Mouse (Mus musculus) small intestine, adult 2 months (tissue): ENCODE measurements around the gene Slc4a1ap. TPM values are rescaled to one million over a fixed set of nuclear protein-coding genes. Genes with fewer than 3 reads are reported as not detected.

Experiments used
- H3K27ac ChIP-seq: fragments of 200-500 bp; 2 replicates; pipeline ENCODE4 v1.5.1; 2012; ENCODE audit warnings: low read depth, low read length, control low read depth, inconsistent platforms; ENCODE audit not compliant: insufficient read depth
- H3K27me3 ChIP-seq: fragments of 200-500 bp; 2 replicates; pipeline ENCODE4 v1.6.1; 2012; ENCODE audit warnings: mild to moderate bottlenecking, moderate library complexity, low read length, inconsistent platforms; ENCODE audit not compliant: control insufficient read depth, insufficient read depth
- H3K36me3 ChIP-seq: fragments of 200-500 bp; 2 replicates; pipeline ENCODE4 v1.6.1; 2012; ENCODE audit warnings: mild to moderate bottlenecking, low read length, control low read depth, inconsistent platforms; ENCODE audit not compliant: control insufficient read depth, insufficient read depth
- H3K4me1 ChIP-seq: fragments of 200-500 bp; 2 replicates; pipeline ENCODE4 v1.6.1; 2012; ENCODE audit warnings: low read length, inconsistent platforms, mixed read lengths; ENCODE audit not compliant: control insufficient read depth, insufficient read depth, insufficient read length
- H3K4me3 ChIP-seq: fragments of 200-500 bp; 2 replicates; pipeline ENCODE4 v1.5.1; 2012; ENCODE audit warnings: low read depth, mild to moderate bottlenecking, control low read depth, inconsistent platforms, low read length, moderate library complexity
- CTCF ChIP-seq: fragments of 200-500 bp; IDR thresholded peaks from 2 replicates; pipeline ENCODE4 v1.5.1; 2012; ENCODE audit warnings: low read depth, mild to moderate bottlenecking, control low read depth, inconsistent platforms, low read length, moderate library complexity, mixed read lengths; ENCODE audit not compliant: insufficient replicate concordance, insufficient read length; ENCODE audit errors: extremely low read depth
- POLR2A ChIP-seq: fragments of 200-500 bp; IDR thresholded peaks from 2 replicates; pipeline ENCODE4 v1.6.1; 2012; ENCODE audit warnings: low read depth, mild to moderate bottlenecking, control low read depth, inconsistent platforms, low read length, moderate library complexity
- WGBS: fragments of 180-500 bp; shearing (Covaris S2); methylation state at CpG from one replicate; pipeline ENCODE4 v1.1.7; 2018; 5-methylcytosine and 5-hydroxymethylcytosine counted together
- polyA plus RNA-seq: library from polyadenylated mRNA; depleted of rRNA; stranded (reverse); fragments of >200 nt; gene quantifications from 2 replicates; pipeline ENCODE4 v1.2.3, GENCODE M21; 2012

Slc4a1ap gene
- polyA plus RNA-seq, 1 experiment = 8.7 TPM

DNA sequence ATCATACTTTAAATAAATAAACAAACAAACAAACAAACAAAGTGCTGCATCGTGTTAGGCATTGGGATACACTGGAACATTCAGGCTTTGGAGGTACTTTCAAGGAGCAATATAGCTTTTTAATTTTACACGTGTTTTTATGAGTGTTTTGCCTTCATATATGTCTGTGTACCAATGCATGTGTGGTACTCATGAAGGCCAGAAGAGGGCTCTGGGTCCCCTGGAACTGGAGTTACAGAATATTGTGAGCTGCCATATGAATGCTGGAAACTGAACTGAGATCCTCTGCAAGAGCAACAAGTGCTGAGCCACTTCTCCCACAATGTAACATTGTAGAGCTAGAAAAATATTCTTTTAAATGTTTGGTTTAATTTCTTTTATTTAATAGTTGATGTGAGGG lies 8.4 kb downstream of the Slc4a1ap start:
- WGBS = 88% methylated on average over 2 of the region's 2 CpGs
- TF ChIP-seq POLR2A (no peak), CTCF (no peak)
- no peaks in the 10 kb centered on the region for H3K4me1 ChIP-seq
- no peak overlapping the region for H3K27ac ChIP-seq
- H3K27me3 ChIP-seq = no peaks in the 10 kb centered on the region
- no peak overlapping the region for H3K4me3 ChIP-seq
- H3K36me3 ChIP-seq = peaks cover 67% of the 10 kb centered on the region

DNA sequence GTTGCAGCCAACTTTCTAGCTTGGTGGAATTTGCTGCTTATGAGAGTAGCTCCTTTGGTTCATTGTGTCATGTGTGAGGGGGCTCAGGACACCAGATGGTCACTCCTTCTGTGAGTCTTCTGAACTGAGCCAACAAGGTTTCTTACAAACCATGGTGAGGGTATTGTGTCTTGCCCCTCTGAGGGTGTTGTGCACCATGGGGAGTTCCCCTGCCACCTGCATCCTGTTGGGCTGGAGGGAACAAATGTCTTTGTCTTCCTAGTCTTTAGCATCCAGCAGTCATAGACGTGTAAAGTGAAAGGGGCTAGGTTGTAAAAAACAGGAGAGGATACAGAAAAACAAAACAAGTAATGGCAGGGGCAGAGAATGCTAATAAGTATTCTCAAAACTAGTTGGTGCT lies 32.6 kb downstream of the Slc4a1ap start:
- Histone ChIP-seq H3K27me3 (no peaks in the 10 kb centered on the region), H3K27ac (no peak overlapping the region), H3K4me1 (no peaks in the 10 kb centered on the region; the same call in 1 of the 2 replicates), H3K36me3 (peaks cover 16% of the 10 kb centered on the region), H3K4me3 (no peak overlapping the region)
- TF ChIP-seq POLR2A (no peak), CTCF (no peak)
- 52% methylated on average over 1 of the region's 1 CpGs for WGBS

DNA sequence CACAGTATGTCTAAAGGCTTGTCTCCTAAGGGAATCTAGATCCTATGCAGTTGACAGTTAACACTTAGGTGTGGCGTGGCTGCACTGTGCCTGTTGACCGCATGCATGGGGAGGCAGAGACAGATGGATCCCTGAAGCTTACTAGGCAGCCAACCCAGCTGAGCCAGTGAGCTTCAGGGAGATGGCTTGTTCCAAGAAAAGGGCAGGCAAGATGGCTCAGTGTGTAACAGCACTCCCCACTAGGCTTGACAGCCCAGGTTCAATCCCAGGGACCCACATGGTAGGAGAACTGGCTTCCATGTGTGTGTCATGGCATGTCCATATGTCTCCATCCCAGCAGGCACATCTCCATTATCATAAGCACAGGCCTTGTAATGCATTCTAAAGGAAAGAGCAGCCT lies 33.6 kb downstream of the Slc4a1ap start:
- Histone ChIP-seq H3K4me1 (no peaks in the 10 kb centered on the region; the same call in 1 of the 2 replicates), H3K27me3 (no peaks in the 10 kb centered on the region), H3K27ac (no peak overlapping the region), H3K36me3 (peaks cover 14% of the 10 kb centered on the region), H3K4me3 (no peak overlapping the region)
- TF ChIP-seq POLR2A (no peak), CTCF (no peak)
- 95% methylated on average over 2 of the region's 2 CpGs for whole genome bisulfite sequencing

DNA sequence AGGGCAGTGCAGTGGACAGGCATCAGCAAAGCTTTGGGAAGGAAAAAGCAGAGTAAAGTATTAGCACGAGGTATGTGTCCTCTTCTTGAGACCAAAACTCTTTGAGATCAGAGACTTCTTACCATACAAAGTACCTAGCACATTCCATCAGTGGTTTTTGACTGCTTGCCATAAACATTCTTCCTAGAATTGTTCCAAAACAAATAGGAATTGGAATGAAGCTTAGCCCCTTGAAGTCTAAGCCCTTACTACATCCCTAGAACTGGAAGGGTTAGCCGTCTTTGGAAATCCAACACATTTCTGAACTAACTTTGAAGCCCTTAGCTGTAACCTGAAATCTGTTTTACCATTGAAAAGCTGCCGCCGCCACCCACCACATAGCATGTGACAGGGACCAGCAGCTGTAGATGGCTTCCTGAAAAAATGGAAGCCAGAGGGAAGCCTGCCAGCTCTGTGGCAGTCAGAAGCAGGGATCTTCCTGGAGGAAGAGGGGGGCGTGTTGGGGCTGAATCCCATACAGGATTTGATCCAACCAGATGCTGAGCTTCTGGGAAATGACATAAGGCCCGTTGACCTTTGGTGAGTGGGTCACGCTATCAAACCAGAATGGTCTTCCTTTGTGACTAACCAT lies 35.4 kb downstream of the Slc4a1ap start:
- H3K4me1 ChIP-seq = no peaks in the 10 kb centered on the region; the same call in 1 of the 2 replicates
- TF ChIP-seq CTCF (no peak), POLR2A (no peak)
- WGBS = 78% methylated on average over 7 of the region's 7 CpGs
- H3K27ac ChIP-seq = peak overlapping the region; percentile 32; the same call in 1 of the 2 replicates
- peaks cover 6% of the 10 kb centered on the region; the same call in 1 of the 2 replicates for H3K36me3 ChIP-seq
- H3K27me3 ChIP-seq = no peaks in the 10 kb centered on the region
- no peak overlapping the region for H3K4me3 ChIP-seq

DNA sequence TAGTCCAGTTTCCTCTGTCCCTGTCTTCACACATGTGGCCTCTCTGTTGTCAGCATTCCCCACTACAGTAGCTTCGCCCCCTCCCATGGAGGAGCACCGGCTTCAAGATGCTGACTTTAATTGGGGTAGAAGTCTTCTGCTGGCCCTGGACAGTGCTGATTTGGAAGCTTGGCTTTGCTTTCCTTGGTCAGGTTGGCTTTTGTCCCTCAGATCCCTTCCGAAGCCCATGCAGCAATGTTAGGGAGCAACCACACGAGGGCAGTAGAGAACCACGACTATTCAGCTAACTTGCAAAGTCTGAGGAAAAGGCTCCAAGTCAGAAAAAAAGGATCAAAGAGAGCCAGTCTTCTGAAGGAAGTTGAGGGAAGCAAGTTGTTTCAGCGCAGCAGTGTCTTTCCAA lies 36.7 kb downstream of the Slc4a1ap start:
- Histone ChIP-seq H3K27me3 (no peaks in the 10 kb centered on the region), H3K4me1 (no peaks in the 10 kb centered on the region; the same call in 1 of the 2 replicates), H3K36me3 (peaks cover 4% of the 10 kb centered on the region; the same call in 1 of the 2 replicates), H3K4me3 (no peak overlapping the region), H3K27ac (no peak overlapping the region)
- 13% methylated on average over 6 of the region's 6 CpGs for WGBS
- TF ChIP-seq CTCF (peak; percentile 81; the same call in 1 of the 2 replicates), POLR2A (no peak)

DNA sequence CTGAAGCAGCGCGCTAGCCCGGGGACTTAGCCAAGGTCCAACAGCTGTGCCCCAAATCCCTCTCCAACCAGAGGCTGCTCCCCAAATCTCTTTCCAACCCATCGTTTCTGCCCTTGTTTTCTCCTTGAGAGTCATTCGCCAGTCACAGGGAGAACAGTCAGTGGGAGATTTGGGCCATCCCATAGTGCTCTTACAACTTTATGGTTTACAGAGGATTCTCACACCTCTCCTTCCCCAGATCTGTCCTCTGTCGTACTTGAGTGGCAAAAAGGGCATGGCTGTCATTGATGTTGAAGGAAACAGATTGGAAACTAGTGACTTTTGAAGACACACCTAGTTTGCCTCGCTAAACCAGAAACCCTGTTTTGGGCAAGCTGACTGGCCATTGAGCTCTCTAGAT lies 37.1 kb downstream of the Slc4a1ap start:
- Histone ChIP-seq H3K4me1 (no peaks in the 10 kb centered on the region; the same call in 1 of the 2 replicates), H3K4me3 (no peak overlapping the region), H3K27ac (no peak overlapping the region), H3K27me3 (no peaks in the 10 kb centered on the region), H3K36me3 (peaks cover 4% of the 10 kb centered on the region; the same call in 1 of the 2 replicates)
- WGBS = 34% methylated on average over 7 of the region's 7 CpGs
- TF ChIP-seq POLR2A (no peak), CTCF (no peak)

DNA sequence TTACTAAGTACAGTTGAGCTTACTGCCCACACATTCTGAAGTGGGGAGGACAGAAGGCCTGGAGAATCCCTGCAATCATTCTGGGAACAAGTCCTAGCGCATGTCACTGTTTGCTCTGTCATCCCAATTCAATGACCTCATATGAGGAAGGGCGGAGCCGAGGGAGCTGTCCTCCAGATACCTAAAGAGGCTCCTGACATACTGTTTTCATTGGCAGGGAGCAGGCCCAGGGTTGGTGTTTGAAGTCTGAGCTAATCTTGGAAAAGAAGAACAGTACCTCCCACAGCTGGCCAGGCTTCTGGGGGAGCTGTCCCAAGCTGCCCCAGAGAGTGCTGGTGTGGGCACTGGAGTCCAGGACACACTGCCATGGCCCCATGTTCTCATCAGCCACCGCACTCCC lies 38.2 kb downstream of the Slc4a1ap start:
- 77% methylated on average over 4 of the region's 4 CpGs for WGBS
- no peak for TF ChIP-seq POLR2A
- Histone ChIP-seq H3K36me3 (peaks cover 1% of the 10 kb centered on the region; the same call in 1 of the 2 replicates), H3K4me3 (no peak overlapping the region), H3K4me1 (no peaks in the 10 kb centered on the region; the same call in 1 of the 2 replicates), H3K27ac (no peak overlapping the region), H3K27me3 (no peaks in the 10 kb centered on the region)
